Mouse (Mus musculus): ENCODE results near the gene Arl6ip5. TPM values are rescaled to one million over a fixed set of nuclear protein-coding genes. Genes with fewer than 3 reads are reported as not detected.

The Arl6ip5 gene
- polyA plus RNA-seq, 1 experiment: 66.0 TPM

- no peaks in the 10 kb centered on the region for H3K36me3 ChIP-seq (ENCODE audit: control insufficient read depth, insufficient read depth, low read length)
- under 1% methylated on average over 22 of the region's 22 CpGs for WGBS
- peak overlapping the region; percentile 92 for H3K4me3 ChIP-seq (ENCODE audit: insufficient read depth, low read depth, low read length)
- DNase-seq: peak; percentile 39
- H3K4me1 ChIP-seq (ENCODE audit: control insufficient read depth, insufficient read depth, low read length): peaks cover 4% of the 10 kb centered on the region
- no peak for TF ChIP-seq POLR2A (IDR thresholded peaks at IDR 0.05; ENCODE audit: low read depth, low read length)
- H3K27me3 ChIP-seq (replicated peaks; ENCODE audit: control insufficient read depth, insufficient read depth, low read length): no peaks in the 10 kb centered on the region
- H3K27ac ChIP-seq (ENCODE audit: insufficient read depth, low read depth, low read length): peak overlapping the region; percentile 86
Observed at GRCm38 (mm10) chr6:97210962-97211601, 593 bp downstream of the Arl6ip5 start.

GRCm38 (mm10) chr6:97211981-97212380 lies 1.5 kb downstream of the Arl6ip5 start:
- H3K4me3 ChIP-seq (ENCODE audit: insufficient read depth, low read depth, low read length): peak overlapping the region; percentile 36
- H3K27ac ChIP-seq (ENCODE audit: insufficient read depth, low read depth, low read length): no peak overlapping the region
- peaks cover 4% of the 10 kb centered on the region for H3K4me1 ChIP-seq (ENCODE audit: control insufficient read depth, insufficient read depth, low read length)
- no peaks in the 10 kb centered on the region for H3K27me3 ChIP-seq (replicated peaks; ENCODE audit: control insufficient read depth, insufficient read depth, low read length)
- TF ChIP-seq POLR2A (IDR thresholded peaks at IDR 0.05; ENCODE audit: low read depth, low read length) (no peak), CTCF (conservative IDR thresholded peaks at IDR 0.05; ENCODE audit: insufficient read depth, insufficient read length, low read depth, low read length) (no peak)
- peak; percentile 47 for DNase-seq
- no peaks in the 10 kb centered on the region for H3K36me3 ChIP-seq (ENCODE audit: control insufficient read depth, insufficient read depth, low read length)
- 29% methylated on average over 12 of the region's 12 CpGs for WGBS

GRCm38 (mm10) chr6:97216154-97216821 lies 5.8 kb downstream of the Arl6ip5 start:
- WGBS: 55% methylated on average over 4 of the region's 4 CpGs
- no peak for DNase-seq
- H3K4me1 ChIP-seq (ENCODE audit: control insufficient read depth, insufficient read depth, low read length): peaks cover 9% of the 10 kb centered on the region

GRCm38 (mm10) chr6:97220672-97221071 lies 10.2 kb downstream of the Arl6ip5 start:
- peaks cover 13% of the 10 kb centered on the region; the same call in 1 of the 2 replicates for H3K4me1 ChIP-seq (ENCODE audit: control insufficient read depth, insufficient read depth, low read length)
- 41% methylated on average over 3 of the region's 5 CpGs for WGBS

More at GRCm38 (mm10) chr6:97216154-97216821, 5.8 kb downstream of the Arl6ip5 start:
- no peaks in the 10 kb centered on the region for H3K27me3 ChIP-seq (replicated peaks; ENCODE audit: control insufficient read depth, insufficient read depth, low read length)
- H3K36me3 ChIP-seq (ENCODE audit: control insufficient read depth, insufficient read depth, low read length): no peaks in the 10 kb centered on the region
- no peak for TF ChIP-seq CTCF (conservative IDR thresholded peaks at IDR 0.05; ENCODE audit: insufficient read depth, insufficient read length, low read depth, low read length)
- TF ChIP-seq POLR2A (IDR thresholded peaks at IDR 0.05; ENCODE audit: low read depth, low read length): no peak
- no peak overlapping the region for H3K27ac ChIP-seq (ENCODE audit: insufficient read depth, low read depth, low read length)
- H3K4me3 ChIP-seq (ENCODE audit: insufficient read depth, low read depth, low read length): no peak overlapping the region

GRCm38 (mm10) chr6:97221205-97222025 lies 10.9 kb downstream of the Arl6ip5 start:
- TF ChIP-seq CTCF (conservative IDR thresholded peaks at IDR 0.05; ENCODE audit: insufficient read depth, insufficient read length, low read depth, low read length): no peak
- no peak for TF ChIP-seq POLR2A (IDR thresholded peaks at IDR 0.05; ENCODE audit: low read depth, low read length)
- Histone ChIP-seq H3K36me3 (ENCODE audit: control insufficient read depth, insufficient read depth, low read length) (no peaks in the 10 kb centered on the region), H3K27ac (ENCODE audit: insufficient read depth, low read depth, low read length) (no peak overlapping the region), H3K4me1 (ENCODE audit: control insufficient read depth, insufficient read depth, low read length) (peaks cover 13% of the 10 kb centered on the region; the same call in 1 of the 2 replicates), H3K4me3 (ENCODE audit: insufficient read depth, low read depth, low read length) (no peak overlapping the region), H3K27me3 (replicated peaks; ENCODE audit: control insufficient read depth, insufficient read depth, low read length) (no peaks in the 10 kb centered on the region)
- WGBS: 70% methylated on average over 15 of the region's 15 CpGs
- no peak for DNase-seq

More at GRCm38 (mm10) chr6:97220672-97221071, 10.2 kb downstream of the Arl6ip5 start:
- H3K27ac ChIP-seq (ENCODE audit: insufficient read depth, low read depth, low read length): no peak overlapping the region
- no peak overlapping the region for H3K4me3 ChIP-seq (ENCODE audit: insufficient read depth, low read depth, low read length)
- H3K27me3 ChIP-seq (replicated peaks; ENCODE audit: control insufficient read depth, insufficient read depth, low read length): no peaks in the 10 kb centered on the region
- no peak for DNase-seq
- no peaks in the 10 kb centered on the region for H3K36me3 ChIP-seq (ENCODE audit: control insufficient read depth, insufficient read depth, low read length)
- TF ChIP-seq POLR2A (IDR thresholded peaks at IDR 0.05; ENCODE audit: low read depth, low read length) (no peak), CTCF (conservative IDR thresholded peaks at IDR 0.05; ENCODE audit: insufficient read depth, insufficient read length, low read depth, low read length) (no peak)

GRCm38 (mm10) chr6:97222321-97222720 lies 11.8 kb downstream of the Arl6ip5 start:
- peaks cover 12% of the 10 kb centered on the region; the same call in 1 of the 2 replicates for H3K4me1 ChIP-seq (ENCODE audit: control insufficient read depth, insufficient read depth, low read length)
- H3K36me3 ChIP-seq (ENCODE audit: control insufficient read depth, insufficient read depth, low read length): no peaks in the 10 kb centered on the region
- no peaks in the 10 kb centered on the region for H3K27me3 ChIP-seq (replicated peaks; ENCODE audit: control insufficient read depth, insufficient read depth, low read length)
- TF ChIP-seq CTCF (conservative IDR thresholded peaks at IDR 0.05; ENCODE audit: insufficient read depth, insufficient read length, low read depth, low read length) (no peak), POLR2A (IDR thresholded peaks at IDR 0.05; ENCODE audit: low read depth, low read length) (no peak)
- DNase-seq: no peak
- H3K27ac ChIP-seq (ENCODE audit: insufficient read depth, low read depth, low read length): no peak overlapping the region
- 55% methylated on average over 6 of the region's 6 CpGs for WGBS
- H3K4me3 ChIP-seq (ENCODE audit: insufficient read depth, low read depth, low read length): no peak overlapping the region
